Mouse (Mus musculus) mouse trophoblast stem cell (cell line): ENCODE data around the gene Yars.

Experiments used
- in situ Hi-C, 2 experiments: fragments of 300-500 bp; cut with MseI, MboI; formaldehyde crosslinking; loops; 2 replicates in 1 of 2; 3 replicates in 1 of 2; pipeline ENCODE4 v1.15.1; 2025

Gene Yars

DNA sequence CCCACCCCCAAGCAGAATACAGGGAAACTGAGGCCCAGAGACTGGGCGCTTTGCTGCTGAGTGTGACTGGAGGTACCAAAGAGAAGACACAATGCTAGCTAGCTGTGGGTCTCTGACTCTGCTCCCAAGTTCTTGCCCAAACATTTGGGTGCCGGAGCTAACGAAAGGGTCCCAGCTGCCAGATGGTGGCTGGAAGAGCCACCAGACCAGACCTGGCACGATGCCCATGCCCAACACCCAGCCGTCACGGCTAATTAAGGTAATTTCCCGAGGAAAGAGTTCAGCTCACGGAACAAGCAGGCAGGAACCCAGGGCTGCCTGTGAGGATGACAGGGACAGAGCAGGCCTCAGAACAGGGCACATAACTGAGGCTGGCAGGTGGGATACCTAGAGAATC is 38.4 kb downstream of the Yars start:
- in situ Hi-C loops = no loop called here

GRCm38 (mm10) chr4:129230926-129231325 is 41.4 kb downstream of the Yars start:
- in situ Hi-C loops = no loop called here

GRCm38 (mm10) chr4:129231594-129232450 is 42.3 kb downstream of the Yars start:
- in situ Hi-C loops = no loop called here

DNA sequence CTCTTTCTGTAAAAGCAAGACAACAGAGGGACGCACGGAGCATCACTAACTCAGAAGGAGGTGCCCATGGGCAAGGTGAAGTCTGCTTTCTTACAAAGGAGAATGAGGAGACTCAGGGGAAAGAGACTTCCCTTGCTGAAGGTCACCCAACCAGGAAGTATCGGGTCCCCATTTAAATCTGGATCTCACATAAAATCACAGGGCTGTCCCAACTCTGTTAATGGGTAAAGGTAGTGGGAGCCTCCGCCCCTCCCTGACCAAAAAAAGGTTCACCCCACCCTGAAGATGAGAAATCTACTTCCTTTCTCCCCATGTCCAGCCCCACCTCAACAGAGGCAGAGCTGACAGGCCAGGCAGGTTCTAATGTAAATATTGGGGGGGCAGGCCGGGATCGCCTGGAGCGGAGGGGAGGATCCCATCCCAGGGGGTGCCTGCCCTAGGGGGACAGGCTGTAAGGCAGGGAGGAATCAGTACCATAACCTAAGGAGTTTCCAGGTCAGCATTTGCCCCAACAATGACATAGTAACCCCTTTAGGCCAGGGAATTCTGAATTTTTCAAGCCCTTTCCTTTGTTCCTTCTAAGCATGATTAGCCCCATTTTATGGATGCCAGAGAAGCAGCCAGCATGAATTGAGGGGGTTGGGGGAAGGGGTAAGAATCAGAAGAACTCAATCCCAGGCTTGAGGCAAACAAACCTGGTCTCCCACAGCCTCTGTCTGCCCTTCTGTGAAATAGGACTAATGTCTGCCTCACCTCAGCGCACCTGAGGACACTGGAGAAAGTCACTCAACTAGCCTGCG is 43.2 kb downstream of the Yars start:
- in situ Hi-C loops = no loop called here

GRCm38 (mm10) chr4:129234488-129234887 is 44.9 kb downstream of the Yars start:
- in situ Hi-C loops = no loop called here

GRCm38 (mm10) chr4:129235147-129235546 is 45.6 kb downstream of the Yars start:
- in situ Hi-C loops = no loop called here

- in situ Hi-C loops = no loop called here
Measured at GRCm38 (mm10) chr4:129236236-129236813, 46.8 kb downstream of the Yars start.

GRCm38 (mm10) chr4:129237843-129238441 is 48.4 kb downstream of the Yars start:
- in situ Hi-C loops = no loop called here

DNA sequence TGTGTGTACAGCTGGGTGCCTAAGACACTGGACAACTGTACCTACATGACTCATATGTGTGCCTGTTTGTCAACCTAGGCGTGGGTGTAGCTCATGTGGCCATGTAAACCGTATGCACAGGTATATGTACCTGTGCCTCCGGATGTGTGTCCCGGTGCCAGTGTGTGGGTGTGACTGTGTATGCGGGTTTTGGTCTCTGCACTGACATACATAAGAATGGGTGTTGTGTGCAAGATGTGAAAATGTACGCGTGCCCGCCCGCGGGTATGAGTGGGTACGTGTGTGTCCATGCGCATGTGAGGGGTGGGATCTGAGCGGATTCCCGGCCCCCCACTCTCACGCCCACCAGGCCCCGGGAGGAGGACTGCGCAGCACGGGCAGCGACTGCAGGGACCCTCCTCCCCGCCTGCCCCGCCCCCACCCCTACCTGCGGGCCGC is 49.0 kb downstream of the Yars start:
- in situ Hi-C loops = no loop called here

DNA sequence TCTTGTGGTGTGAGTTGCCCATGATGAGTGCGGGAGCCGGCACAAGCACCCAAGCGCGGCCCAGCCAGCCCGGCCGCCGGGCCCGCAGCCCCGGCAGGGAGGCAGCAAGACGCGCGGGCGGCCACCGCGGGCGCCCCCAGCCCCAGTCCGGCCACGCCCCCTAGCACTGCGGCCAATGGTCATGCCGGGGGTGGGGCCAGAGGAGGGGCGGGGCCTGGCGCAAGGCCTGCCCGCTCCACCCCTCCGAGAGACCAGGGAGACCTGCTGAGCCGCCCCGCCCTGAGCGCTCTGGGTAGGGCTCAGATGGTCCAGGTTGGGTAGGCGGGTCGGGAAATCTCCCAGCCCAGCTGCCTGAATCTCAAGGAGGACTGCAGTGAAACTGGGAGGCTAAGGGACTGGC is 49.5 kb downstream of the Yars start:
- in situ Hi-C loops = no loop called here

DNA sequence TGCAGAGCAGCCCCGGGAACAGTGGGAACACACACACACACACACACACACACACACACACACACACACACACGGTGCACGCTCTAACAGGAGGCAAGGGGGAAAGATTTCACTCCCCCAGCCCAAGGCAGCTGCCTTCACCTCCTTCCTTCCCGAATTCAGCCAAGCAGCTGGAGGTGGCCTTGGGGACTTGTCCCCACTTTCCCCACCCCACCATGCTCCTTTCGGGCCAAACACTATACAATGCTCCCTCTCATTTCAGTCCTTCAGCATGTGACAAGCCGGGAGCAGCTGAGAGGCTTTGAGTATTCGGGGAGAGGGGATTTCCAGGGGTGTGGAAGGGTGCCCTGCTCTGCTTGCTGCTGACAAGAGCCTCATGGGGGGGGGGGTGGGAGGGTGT is 52.3 kb downstream of the Yars start:
- in situ Hi-C loops = no loop called here

- in situ Hi-C loops = no loop called here
Measured at GRCm38 (mm10) chr4:129242327-129242726, 52.8 kb downstream of the Yars start.

DNA sequence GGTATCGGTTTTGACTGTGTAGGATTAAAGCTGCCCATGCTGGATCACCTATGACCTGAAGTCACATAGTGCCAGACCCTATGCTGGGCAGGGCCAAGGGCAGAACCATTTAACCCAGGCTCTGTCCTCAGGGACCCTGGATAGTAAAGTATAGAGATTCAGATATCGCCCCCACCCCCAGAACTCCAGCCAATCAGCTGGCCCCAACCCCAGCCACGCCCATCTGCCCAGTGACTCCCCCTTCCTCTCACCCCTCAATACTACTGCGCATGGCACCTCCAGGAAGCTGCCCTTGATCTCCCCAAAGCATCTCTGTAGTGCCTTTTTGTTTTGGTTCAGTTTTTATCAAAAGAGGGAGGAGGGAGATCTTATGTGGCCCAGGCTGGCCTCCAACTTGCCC is 53.2 kb downstream of the Yars start:
- in situ Hi-C loops = no loop called here

DNA sequence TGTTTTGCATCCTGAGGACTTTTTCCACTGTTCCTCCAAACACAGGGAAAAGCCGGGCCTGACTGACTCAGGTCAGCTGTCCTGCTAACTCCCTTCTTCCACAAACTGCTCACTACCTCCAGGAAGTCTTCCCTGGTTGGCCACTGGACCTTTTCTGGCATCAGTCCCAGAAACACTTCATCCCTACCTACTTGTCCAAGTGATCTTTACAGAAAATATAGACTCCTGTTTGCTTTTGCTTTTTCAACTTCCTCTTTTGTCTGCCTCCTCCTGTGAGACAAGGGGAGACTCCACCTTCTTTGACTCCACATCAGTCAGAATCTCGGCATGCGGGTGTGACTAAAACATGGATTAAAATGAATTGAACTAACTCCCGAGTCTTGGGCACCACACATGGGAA is 55.2 kb downstream of the Yars start:
- in situ Hi-C loops = no loop called here

DNA sequence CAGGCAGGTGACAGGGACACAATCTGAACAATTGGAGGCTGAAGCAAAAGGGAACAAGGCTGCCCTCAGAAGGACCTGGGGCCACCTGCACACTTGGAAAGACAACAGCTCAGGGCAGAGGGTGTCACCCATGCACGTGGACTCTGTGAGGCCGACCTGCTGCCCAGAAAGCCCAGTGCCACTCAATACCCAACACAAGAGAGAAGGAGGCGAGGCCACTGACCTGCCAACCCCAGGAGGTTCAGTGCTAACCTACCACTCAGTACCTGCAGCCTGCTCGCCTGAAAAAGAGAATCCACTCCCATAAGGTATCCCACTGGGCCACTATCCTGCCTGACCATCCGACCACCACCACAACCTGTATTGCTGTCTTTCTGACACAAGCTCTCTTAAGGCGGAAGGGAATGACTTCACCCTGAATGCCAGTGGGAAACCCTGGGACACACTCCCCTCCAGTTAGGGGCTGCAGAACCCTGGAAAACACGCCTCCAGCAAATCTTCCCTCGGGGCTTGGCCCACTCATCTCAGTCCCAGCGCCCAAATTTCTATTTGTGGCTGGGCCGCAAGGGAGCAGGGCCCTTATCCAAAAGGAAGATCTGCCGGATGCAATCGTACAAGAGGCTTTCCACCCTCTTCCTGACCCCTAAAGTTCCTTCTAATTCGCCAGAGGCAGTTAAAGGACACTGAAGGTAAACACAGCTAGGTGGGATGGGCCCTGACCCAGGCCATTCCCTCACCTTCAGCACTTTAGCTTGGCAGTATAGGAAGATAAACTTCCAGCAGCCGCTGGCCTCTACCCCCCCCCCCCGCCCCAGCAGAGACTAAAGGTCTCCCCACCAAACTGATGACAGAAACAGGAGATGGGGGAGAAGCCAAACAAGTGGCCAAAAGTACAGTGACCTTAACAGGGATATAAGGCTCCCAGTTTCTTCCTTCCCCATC is 57.1 kb downstream of the Yars start:
- in situ Hi-C loops = no loop called here

GRCm38 (mm10) chr4:129247381-129248242 is 58.1 kb downstream of the Yars start:
- in situ Hi-C loops = no loop called here

- in situ Hi-C loops = no loop called here
Measured at GRCm38 (mm10) chr4:129248243-129248767, 58.7 kb downstream of the Yars start.

DNA sequence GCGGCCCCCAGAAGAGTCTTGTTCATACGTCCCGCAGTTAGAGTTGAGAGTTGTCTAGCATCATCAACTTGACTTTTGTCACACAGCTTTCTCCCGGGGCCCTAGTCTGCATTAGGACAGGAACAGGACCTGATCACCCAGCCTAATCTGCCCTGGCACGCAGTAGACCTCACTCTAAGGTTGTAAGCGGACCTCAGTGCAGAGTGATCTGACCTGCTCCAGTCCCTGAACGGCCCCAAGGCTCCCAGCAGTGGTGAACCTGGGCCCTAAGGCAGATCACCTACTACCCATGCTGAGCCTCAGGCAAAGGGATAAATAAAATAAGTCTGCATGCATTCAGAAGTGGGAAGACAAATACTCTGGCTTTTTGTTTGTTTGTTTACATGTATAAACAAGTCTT is 59.7 kb downstream of the Yars start:
- in situ Hi-C loops = no loop called here

DNA sequence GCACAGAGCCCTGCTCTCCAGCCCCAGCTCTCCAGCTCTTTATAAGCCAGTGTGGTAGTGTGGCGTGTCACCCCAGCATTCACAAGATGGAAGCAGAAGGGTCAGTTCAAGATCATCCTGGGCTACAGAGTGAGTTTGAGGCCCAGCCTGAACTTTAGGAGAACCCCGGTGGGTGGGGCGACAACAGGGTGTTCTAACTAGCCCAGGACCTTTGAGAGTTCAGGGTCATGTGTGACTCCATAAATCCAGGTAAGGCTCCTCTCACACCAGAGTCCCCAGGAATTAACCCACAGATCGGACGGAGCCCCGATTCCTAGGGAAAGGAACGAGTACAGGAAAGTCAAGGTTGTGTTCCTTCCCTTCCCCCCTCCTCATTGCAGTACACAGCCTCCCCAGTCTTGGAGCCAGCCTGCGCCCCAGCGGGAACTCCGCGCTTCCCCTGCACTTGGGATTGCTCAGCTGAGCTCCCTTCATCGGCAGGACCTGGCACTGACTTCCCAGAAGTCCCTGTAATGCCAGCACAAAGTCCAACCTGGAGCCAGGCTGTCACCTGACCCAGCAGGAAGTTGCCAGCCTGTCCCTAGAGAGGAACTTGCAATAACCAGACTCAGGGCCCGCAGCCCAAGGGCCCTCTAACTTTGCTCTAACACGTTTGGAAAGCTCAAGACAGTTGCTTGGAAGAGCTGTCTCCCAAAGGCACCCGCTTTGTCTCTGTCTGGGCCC is 61.4 kb downstream of the Yars start:
- in situ Hi-C loops = no loop called here
